Mouse (Mus musculus) kidney, postnatal 0 days (tissue): ENCODE results near the gene Alkbh2. TPM values are rescaled to one million over a fixed set of nuclear protein-coding genes. Genes with fewer than 3 reads are reported as not detected.
A peak's percentile ranks its signal among the peaks of the same experiment; 100 is the strongest.

Experiments used
- ATAC-seq: fragments of 200-750 bp; cut with Nextera tagmentation; replicated peaks from 2 replicates; pipeline ENCODE4 v1.8.0; 2017; ENCODE audit warnings: low read depth, moderate number of reproducible peaks, moderate TSS enrichment, moderate library complexity; ENCODE audit not compliant: low FRiP score
- DNase-seq: peaks from one replicate; pipeline ENCODE4 v3.0.0-alpha.2; 2016; ENCODE audit warnings: low spot score
- H3K27ac ChIP-seq: fragments of 300-500 bp; sonication (generic); 2 replicates; pipeline ENCODE4 v1.5.1; 2014; ENCODE audit warnings: mild to moderate bottlenecking
- H3K27me3 ChIP-seq: fragments of 300-500 bp; sonication (generic); 2 replicates; pipeline ENCODE4 v1.6.1; 2014; ENCODE audit warnings: low read length, mixed read lengths; ENCODE audit not compliant: insufficient read depth
- H3K36me3 ChIP-seq: fragments of 300-500 bp; sonication (generic); 2 replicates; pipeline ENCODE4 v1.6.1; 2014; ENCODE audit warnings: low read length, mixed read lengths; ENCODE audit not compliant: insufficient read depth
- H3K4me1 ChIP-seq: fragments of 300-500 bp; sonication (generic); replicated peaks from 2 replicates; pipeline ENCODE4 v1.6.1; 2014; ENCODE audit warnings: antibody characterized with exemption, low read length, mixed read lengths; ENCODE audit not compliant: insufficient read depth
- H3K4me2 ChIP-seq: fragments of 300-500 bp; sonication (generic); 2 replicates; pipeline ENCODE4 v1.6.1; 2014; ENCODE audit warnings: mild to moderate bottlenecking, low read length, moderate library complexity, mixed read lengths
- H3K4me3 ChIP-seq: fragments of 300-500 bp; sonication (generic); replicated peaks from 2 replicates; pipeline ENCODE4 v1.5.1; 2014; ENCODE audit warnings: low read depth, low read length
- H3K9ac ChIP-seq: fragments of 300-500 bp; sonication (generic); 2 replicates; pipeline ENCODE4 v1.6.1; 2014; ENCODE audit warnings: low read depth, low read length
- H3K9me3 ChIP-seq: fragments of 300-500 bp; sonication (generic); replicated peaks from 2 replicates; pipeline ENCODE4 v1.6.1; 2016; ENCODE audit warnings: low read length, inconsistent platforms, mixed read lengths
- CTCF ChIP-seq: IDR thresholded peaks from 2 replicates; pipeline ENCODE4 v1.5.1; 2016; ENCODE audit warnings: antibody characterized with exemption, low read depth, mild to moderate bottlenecking, moderate library complexity
- WGBS: fragments of 180-500 bp; shearing (Covaris S2); extraction: QIAGEN DNeasy Blood & Tissue Kit; methylation state at CpG from one replicate; pipeline ENCODE4 v1.1.7; 2014; 5-methylcytosine and 5-hydroxymethylcytosine counted together
- polyA plus RNA-seq: library from polyadenylated mRNA; unstranded; fragments of >200 nt; fragmentation: Nextera tagmentation; extraction: Ambion mirVana; gene quantifications from 2 replicates; pipeline ENCODE4 v1.2.1, GENCODE M21; 2015

Gene Alkbh2
- 11.1 and 12.2 TPM in 2 replicates for polyA plus RNA-seq

- Histone ChIP-seq H3K9me3 (no peaks in the 10 kb centered on the region), H3K27ac (peak within 1 kb of the TSS; percentile 93), H3K4me2 (peak within 1 kb of the TSS; percentile 89), H3K27me3 (no peaks in the 10 kb centered on the region), H3K9ac (peak within 1 kb of the TSS; percentile 66), H3K4me3 (peak within 1 kb of the TSS; percentile 55), H3K4me1 (peaks cover 6% of the 10 kb centered on the region; the same call in 1 of the 2 replicates), H3K36me3 (peaks cover 17% of the 10 kb centered on the region; the same call in 1 of the 2 replicates)
- DNase-seq (peak; percentile 79), ATAC-seq (peak; percentile 18; the same call in 1 of the 2 replicates)
- 2% methylated on average over 69 of the region's 69 CpGs for WGBS
- TF ChIP-seq CTCF, result peak; percentile 96
These were observed at the start of gene Alkbh2 for GRCm38 (mm10) chr5:114127374-114128349. Gene Alkbh2, minus strand, starts transcription at chr5:114128218.

GRCm38 (mm10) chr5:114176548-114177400, 48.8 kb upstream of the Alkbh2 start:
- H3K9ac ChIP-seq, result peak overlapping the region; percentile 66; the same call in 1 of the 2 replicates
- ATAC-seq (no peak), DNase-seq (no peak)
- peak; percentile 50 for TF ChIP-seq CTCF
- WGBS, result 51% methylated on average over 8 of the region's 8 CpGs
- no peaks in the 10 kb centered on the region for H3K27me3 ChIP-seq
- H3K27ac ChIP-seq, result no peak overlapping the region
- no peaks in the 10 kb centered on the region for H3K9me3 ChIP-seq
- no peaks in the 10 kb centered on the region for H3K36me3 ChIP-seq
- H3K4me2 ChIP-seq, result peak overlapping the region; percentile 78
- H3K4me3 ChIP-seq, result peak overlapping the region; percentile 46
- H3K4me1 ChIP-seq, result no peaks in the 10 kb centered on the region

GRCm38 (mm10) chr5:114175596-114176171, 47.7 kb upstream of the Alkbh2 start:
- H3K4me2 ChIP-seq, result peak overlapping the region; percentile 78
- H3K27me3 ChIP-seq, result no peaks in the 10 kb centered on the region
- TF ChIP-seq CTCF, result peak; percentile 11; the same call in 1 of the 2 replicates
- no peaks in the 10 kb centered on the region for H3K36me3 ChIP-seq
- ATAC-seq (peak; percentile 97), DNase-seq (peak; percentile 99)
- peak overlapping the region; percentile 66 for H3K9ac ChIP-seq
- H3K4me3 ChIP-seq, result peak overlapping the region; percentile 46
- H3K4me1 ChIP-seq, result no peaks in the 10 kb centered on the region
- H3K9me3 ChIP-seq, result no peaks in the 10 kb centered on the region
- under 1% methylated on average over 26 of the region's 26 CpGs for WGBS
- peak overlapping the region; percentile 70 for H3K27ac ChIP-seq

DNA sequence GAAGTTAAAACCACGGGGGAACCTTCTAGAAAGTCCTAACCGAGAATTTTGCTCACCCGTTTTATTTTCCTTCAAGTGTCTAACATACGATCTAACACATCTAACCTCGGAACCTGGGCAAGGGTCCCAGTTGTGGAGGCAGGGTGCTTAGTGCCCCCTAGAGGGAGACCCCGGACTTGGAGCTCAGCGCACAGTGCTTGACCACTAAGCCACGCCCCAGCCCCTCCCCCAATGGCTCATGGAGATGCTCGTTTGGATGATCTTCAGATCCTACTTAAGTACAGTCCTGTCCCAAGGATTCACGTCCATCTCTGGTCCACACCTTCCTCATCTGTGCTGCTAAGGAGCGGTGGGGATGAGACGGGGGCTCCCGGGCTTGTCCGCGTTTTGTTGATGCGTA, 46.6 kb upstream of the Alkbh2 start:
- H3K4me1 ChIP-seq, result no peaks in the 10 kb centered on the region
- DNase-seq (peak; percentile 82), ATAC-seq (no peak)
- H3K27me3 ChIP-seq, result no peaks in the 10 kb centered on the region
- no peaks in the 10 kb centered on the region for H3K9me3 ChIP-seq
- H3K9ac ChIP-seq, result no peak overlapping the region
- H3K27ac ChIP-seq, result no peak overlapping the region
- TF ChIP-seq CTCF, result peak; percentile 66
- no peak overlapping the region for H3K4me3 ChIP-seq
- no peaks in the 10 kb centered on the region for H3K36me3 ChIP-seq
- WGBS, result 12% methylated on average over 16 of the region's 16 CpGs
- H3K4me2 ChIP-seq, result peak overlapping the region; percentile 33

DNA sequence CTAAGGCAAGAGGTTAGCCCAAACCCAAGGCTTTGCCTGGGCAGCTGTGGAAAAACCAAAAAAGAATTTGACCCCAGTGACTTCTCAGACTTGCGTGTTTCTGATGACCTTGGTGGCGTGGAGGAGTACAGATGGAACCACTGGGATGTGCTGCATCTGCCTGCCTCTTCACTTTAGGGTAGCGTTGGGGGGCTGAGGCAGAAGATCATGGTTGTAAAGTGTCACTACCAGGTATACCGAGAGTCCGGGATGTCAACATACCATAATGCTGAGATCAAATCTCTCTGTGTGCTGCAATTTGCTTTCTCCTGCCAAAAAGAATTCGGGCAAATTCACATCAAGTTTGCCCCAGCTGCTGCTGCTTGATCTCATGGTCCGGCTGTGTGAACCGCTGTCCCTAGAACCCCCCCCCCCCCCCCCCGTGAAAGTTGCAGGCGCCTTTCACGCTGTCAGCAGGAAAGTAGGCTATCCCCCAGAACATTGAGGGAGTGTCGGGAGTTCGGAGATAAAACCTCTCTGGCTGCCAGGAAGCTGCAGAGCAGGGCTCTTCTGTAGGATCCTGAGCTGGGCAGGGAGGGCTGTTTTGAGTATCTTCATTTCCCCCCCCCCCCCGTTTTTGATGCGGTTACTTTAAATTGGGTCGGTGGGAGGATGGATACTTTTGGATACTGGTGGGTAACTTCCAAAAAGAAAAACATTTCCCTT, 46.0 kb upstream of the Alkbh2 start:
- TF ChIP-seq CTCF, result no peak

More for the DNA sequence above, 46.0 kb upstream of the Alkbh2 start:
- Histone ChIP-seq H3K4me3 (no peak overlapping the region), H3K4me2 (peak overlapping the region; percentile 33), H3K27ac (no peak overlapping the region), H3K4me1 (no peaks in the 10 kb centered on the region), H3K9ac (no peak overlapping the region), H3K27me3 (no peaks in the 10 kb centered on the region), H3K36me3 (no peaks in the 10 kb centered on the region), H3K9me3 (no peaks in the 10 kb centered on the region)
- ATAC-seq (no peak), DNase-seq (no peak)
- 20% methylated on average over 15 of the region's 16 CpGs for WGBS
